Mouse (Mus musculus): ENCODE measurements around the gene Hsp90aa1. TPM values are rescaled to one million over a fixed set of nuclear protein-coding genes. Genes with fewer than 3 reads are reported as not detected.

Hsp90aa1 gene
- polyA plus RNA-seq, 1 experiment from 2014 or later, result 955 TPM

DNA sequence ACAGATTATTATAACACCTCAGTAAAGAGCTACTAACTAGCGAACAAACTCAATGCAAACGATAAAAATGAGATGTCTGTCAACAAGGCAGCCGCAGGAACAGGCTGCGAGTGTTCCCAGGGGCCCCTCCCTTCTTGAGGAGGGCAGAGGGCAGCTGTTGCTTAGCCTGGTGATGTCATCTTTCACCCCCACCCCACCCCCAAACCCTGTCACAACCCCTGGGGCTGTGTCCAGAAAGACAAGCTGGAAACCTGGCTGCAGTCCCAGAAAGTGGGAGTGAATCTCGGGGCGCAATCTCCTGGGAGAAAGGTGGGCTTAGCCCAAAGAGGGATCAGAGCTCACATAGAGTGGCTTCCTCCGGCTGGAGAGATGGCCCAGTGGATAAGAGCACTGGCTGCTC, 21.3 kb downstream of the Hsp90aa1 start:
- Histone ChIP-seq H3K27ac (no peak overlapping the region), H3K4me2 (replicated peaks) (no peak overlapping the region), H3K9ac (no peak overlapping the region), H3K9me3 (no peaks in the 10 kb centered on the region), H3K4me3 (replicated peaks) (no peak overlapping the region), H3K4me1 (replicated peaks) (no peaks in the 10 kb centered on the region; the same call in 1 of the 2 replicates), H3K36me3 (no peaks in the 10 kb centered on the region), H3K27me3 (replicated peaks) (no peaks in the 10 kb centered on the region)
- WGBS, result 30% methylated on average over 7 of the region's 7 CpGs
- peak; percentile 68 for ATAC-seq

DNA sequence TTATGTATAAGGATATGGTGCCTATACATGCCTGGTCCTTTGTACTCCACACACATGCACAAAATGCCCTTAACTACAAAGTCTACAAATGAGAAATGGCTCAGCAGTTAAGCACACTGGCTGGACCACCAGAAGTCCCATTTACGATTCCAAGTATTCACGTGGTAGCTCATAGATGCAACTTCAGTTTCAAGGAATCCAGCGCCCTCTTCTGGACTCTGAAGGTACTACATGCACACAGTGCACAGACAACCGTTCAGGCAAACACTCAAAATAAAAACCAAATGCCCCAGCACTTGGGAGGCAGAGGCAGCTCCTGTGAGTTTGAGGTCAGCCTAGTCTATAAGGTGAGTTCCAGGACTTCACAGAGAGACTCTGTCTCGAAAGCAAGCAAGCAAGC, 28.3 kb downstream of the Hsp90aa1 start:
- Histone ChIP-seq H3K4me3 (replicated peaks) (no peak overlapping the region), H3K4me1 (replicated peaks) (no peaks in the 10 kb centered on the region), H3K9me3 (no peaks in the 10 kb centered on the region), H3K9ac (no peak overlapping the region), H3K4me2 (replicated peaks) (no peak overlapping the region), H3K36me3 (0 out of 2 replicates have a peak, but pooled peaks cover 5% of the 10 kb centered on the region), H3K27ac (no peak overlapping the region), H3K27me3 (replicated peaks) (no peaks in the 10 kb centered on the region)
- no peak for ATAC-seq
- WGBS, result 55% methylated on average over 5 of the region's 5 CpGs

DNA sequence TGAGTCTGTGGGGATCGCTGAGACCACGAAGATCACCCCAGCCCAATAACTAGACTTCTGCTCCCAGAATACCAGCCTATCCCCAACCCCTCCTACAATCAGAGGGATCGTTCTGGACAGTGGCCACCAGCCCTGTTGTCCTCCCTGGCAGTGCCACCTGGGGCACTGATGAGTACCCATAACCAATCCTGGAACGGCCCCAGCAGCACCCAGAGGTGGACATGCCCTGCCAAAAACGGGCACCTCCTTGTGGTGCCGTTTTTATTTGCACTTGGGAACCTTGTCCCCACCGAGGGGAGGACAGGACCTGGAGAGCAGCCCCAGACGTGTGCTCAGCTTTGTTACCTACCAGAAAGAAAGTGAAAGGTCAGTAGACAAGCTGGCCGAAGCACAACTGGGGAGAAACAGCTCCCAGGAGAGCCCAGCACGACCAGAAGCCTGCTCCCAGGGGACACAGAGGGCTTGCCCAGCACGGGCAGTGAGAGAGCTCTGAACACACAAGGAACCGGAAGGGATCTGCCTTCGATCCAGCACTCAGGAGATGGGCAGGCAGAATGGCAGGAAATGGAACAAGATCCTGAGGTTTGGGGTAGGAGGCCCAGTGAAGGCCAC, 35.0 kb downstream of the Hsp90aa1 start:
- 86% methylated on average over 13 of the region's 13 CpGs for WGBS
- no peak for ATAC-seq
- Histone ChIP-seq H3K4me2 (replicated peaks) (no peak overlapping the region), H3K36me3 (peaks cover 58% of the 10 kb centered on the region), H3K9ac (no peak overlapping the region), H3K27ac (no peak overlapping the region), H3K27me3 (replicated peaks) (no peaks in the 10 kb centered on the region), H3K4me1 (replicated peaks) (no peaks in the 10 kb centered on the region), H3K4me3 (replicated peaks) (no peak overlapping the region), H3K9me3 (no peaks in the 10 kb centered on the region)

DNA sequence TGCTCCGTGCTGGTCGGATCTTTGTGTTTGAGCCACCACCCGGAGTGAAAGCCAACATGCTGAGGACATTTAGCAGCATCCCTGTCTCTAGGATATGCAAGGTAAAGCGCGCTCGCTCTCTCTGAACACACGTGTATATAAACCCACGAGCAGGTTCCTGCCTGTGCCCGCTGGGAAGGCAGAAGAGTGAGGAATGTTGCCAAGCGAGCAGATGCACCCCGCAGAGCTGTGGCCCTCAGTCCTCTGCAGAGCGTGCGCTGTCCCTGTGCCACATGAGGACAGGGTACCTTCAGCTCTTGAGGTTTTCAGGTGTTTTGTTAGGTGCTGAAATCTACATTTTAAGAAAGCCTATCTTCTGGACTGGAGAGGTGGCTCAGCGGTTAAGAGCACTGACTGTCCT, 40.8 kb downstream of the Hsp90aa1 start:
- Histone ChIP-seq H3K4me3 (replicated peaks) (no peak overlapping the region), H3K36me3 (peaks cover 87% of the 10 kb centered on the region), H3K27ac (no peak overlapping the region), H3K4me2 (replicated peaks) (no peak overlapping the region), H3K4me1 (replicated peaks) (no peaks in the 10 kb centered on the region), H3K9ac (no peak overlapping the region), H3K9me3 (no peaks in the 10 kb centered on the region), H3K27me3 (replicated peaks) (no peaks in the 10 kb centered on the region)
- no peak for ATAC-seq
- 93% methylated on average over 14 of the region's 14 CpGs for WGBS

DNA sequence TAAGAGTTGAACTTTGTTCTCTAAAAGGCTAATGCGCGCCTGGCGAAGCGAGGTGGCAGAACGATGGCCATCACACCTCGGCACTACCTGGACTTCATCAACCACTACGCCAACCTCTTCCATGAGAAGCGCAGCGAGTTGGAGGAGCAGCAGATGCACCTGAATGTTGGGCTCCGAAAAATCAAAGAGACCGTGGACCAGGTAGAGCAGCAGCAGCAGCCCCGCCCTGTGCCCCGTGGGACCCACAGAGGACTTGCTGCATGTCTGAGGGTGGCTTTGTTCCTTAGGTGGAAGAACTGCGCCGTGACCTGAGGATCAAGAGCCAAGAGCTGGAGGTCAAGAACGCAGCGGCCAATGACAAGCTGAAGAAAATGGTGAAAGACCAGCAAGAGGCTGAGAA, 51.1 kb downstream of the Hsp90aa1 start:
- no peak overlapping the region for H3K4me3 ChIP-seq (replicated peaks)
- WGBS, result 97% methylated on average over 17 of the region's 17 CpGs
- H3K4me2 ChIP-seq (replicated peaks), result no peak overlapping the region
- no peak overlapping the region for H3K9ac ChIP-seq
- peaks cover 87% of the 10 kb centered on the region for H3K36me3 ChIP-seq
- no peaks in the 10 kb centered on the region for H3K4me1 ChIP-seq (replicated peaks)
- no peaks in the 10 kb centered on the region for H3K27me3 ChIP-seq (replicated peaks)
- no peak overlapping the region for H3K27ac ChIP-seq
- ATAC-seq, result no peak
- no peaks in the 10 kb centered on the region for H3K9me3 ChIP-seq

DNA sequence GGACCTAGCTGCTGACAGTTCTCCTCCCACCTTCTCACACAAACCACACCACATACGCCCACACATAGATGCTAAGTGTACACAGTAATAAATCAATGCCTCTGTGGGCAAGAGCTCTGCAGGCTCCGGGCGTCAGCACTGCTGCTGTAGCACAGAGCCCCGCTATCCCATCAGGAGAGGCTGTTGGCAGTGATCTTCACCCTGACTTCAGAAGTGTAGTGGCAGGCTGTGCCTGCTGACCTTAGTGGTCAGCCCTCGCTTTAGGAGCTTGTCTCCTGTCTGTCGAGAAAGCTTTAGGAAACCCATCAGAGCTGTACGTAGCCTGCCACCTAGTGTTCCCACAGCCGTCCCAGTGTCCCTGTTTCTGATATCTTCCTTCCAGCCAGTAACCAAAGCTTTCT, 52.3 kb downstream of the Hsp90aa1 start:
- ATAC-seq, result no peak
- H3K27ac ChIP-seq, result no peak overlapping the region
- H3K9ac ChIP-seq, result no peak overlapping the region
- H3K4me3 ChIP-seq (replicated peaks), result no peak overlapping the region
- H3K27me3 ChIP-seq (replicated peaks), result no peaks in the 10 kb centered on the region
- 69% methylated on average over 8 of the region's 8 CpGs for WGBS
- H3K4me2 ChIP-seq (replicated peaks), result no peak overlapping the region
- H3K36me3 ChIP-seq, result peaks cover 78% of the 10 kb centered on the region
- H3K4me1 ChIP-seq (replicated peaks), result no peaks in the 10 kb centered on the region
- no peaks in the 10 kb centered on the region for H3K9me3 ChIP-seq

Other genes with a start within 250 kb of the Hsp90aa1 start
- 35.7 and 38.6 TPM in 2 replicates for gene Dync1h1, start 101.3 kb downstream of the Hsp90aa1 start, polyA plus RNA-seq (2015; fragmentation: Nextera tagmentation; extraction: Ambion mirVana)
- not detected in 2 replicates for gene 1700001K19Rik, start 20.1 kb downstream of the Hsp90aa1 start, polyA plus RNA-seq (2015; fragmentation: Nextera tagmentation; extraction: Ambion mirVana)
- 19.8 and 21.7 TPM in 2 replicates for gene Wdr20, start 35.2 kb upstream of the Hsp90aa1 start, polyA plus RNA-seq (2015; fragmentation: Nextera tagmentation; extraction: Ambion mirVana)
- gene Mok, start 138.2 kb upstream of the Hsp90aa1 start, polyA plus RNA-seq (2015; fragmentation: Nextera tagmentation; extraction: Ambion mirVana), result 2.4 and 2.6 TPM in 2 replicates
- gene Zfp839, start 147.5 kb upstream of the Hsp90aa1 start, polyA plus RNA-seq (2015; fragmentation: Nextera tagmentation; extraction: Ambion mirVana), result 4.5 and 4.9 TPM in 2 replicates
- gene Cinp, start 186.4 kb upstream of the Hsp90aa1 start, polyA plus RNA-seq (2015; fragmentation: Nextera tagmentation; extraction: Ambion mirVana), result 69.6 and 74.2 TPM in 2 replicates
- 3.0 and 3.1 TPM in 2 replicates for gene Tecpr2, start 186.5 kb upstream of the Hsp90aa1 start, polyA plus RNA-seq (2015; fragmentation: Nextera tagmentation; extraction: Ambion mirVana)

Data from intestine, embryonic 15.5 days (tissue).